In genomic region chr4:130139214-130139492, GRCm38 (mm10) we compare ENCODE assay signal across 8 mouse cellular contexts. TPM values are rescaled to one million over a fixed set of nuclear protein-coding genes. Genes with fewer than 3 reads are reported as not detected.
DNase-seq lines count a peak whose midpoint lies in the region; ATAC-seq and TF ChIP-seq lines count a peak whose summit lies in the region.

Gene Hcrtr1, minus strand, starts transcription at chr4:130139359.

- H3K4me1 ChIP-seq in testis, adult 2 months (ENCODE audit: control insufficient read depth, insufficient read depth, low read length) = peaks cover 3% of the 10 kb centered on the region; the same call in 1 of the 2 replicates
- peaks cover 7% of the 10 kb centered on the region for H3K4me1 ChIP-seq in limb, embryonic 14.5 days (ENCODE audit: control insufficient read depth, insufficient read depth, low read length)
- 0 out of 2 replicates have a peak, but pooled peaks cover 4% of the 10 kb centered on the region for H3K4me1 ChIP-seq in stomach, postnatal 0 days (replicated peaks; ENCODE audit: control insufficient read depth, insufficient read depth)

- H3K9ac ChIP-seq in limb, embryonic 14.5 days (ENCODE audit: low read depth, low read length, severe bottlenecking) = peak within 1 kb of the TSS; percentile 40; the same call in 1 of the 2 replicates
- peak within 1 kb of the TSS; percentile 41 for H3K9ac ChIP-seq in stomach, postnatal 0 days (ENCODE audit: low read length)

- H3K4me3 ChIP-seq in testis, adult 2 months (ENCODE audit: control insufficient read depth, low read depth, low read length) = peak within 1 kb of the TSS; percentile 32
- H3K4me3 ChIP-seq in limb, embryonic 14.5 days (replicated peaks; ENCODE audit: low read length) = peak within 1 kb of the TSS; percentile 37
- H3K4me3 ChIP-seq in stomach, postnatal 0 days (ENCODE audit: low read depth, low read length) = peak within 1 kb of the TSS; percentile 32

- under 1% methylated on average over 15 of the region's 15 CpGs for WGBS in limb, embryonic 14.5 days
- 2% methylated on average over 14 of the region's 15 CpGs for WGBS in stomach, postnatal 0 days

- H3K27me3 ChIP-seq in testis, adult 2 months (ENCODE audit: control insufficient read depth, insufficient read depth, low read length) = no peaks in the 10 kb centered on the region
- peaks cover 42% of the 10 kb centered on the region for H3K27me3 ChIP-seq in limb, embryonic 14.5 days (ENCODE audit: control insufficient read depth, insufficient read depth, low read length)
- H3K27me3 ChIP-seq in stomach, postnatal 0 days (ENCODE audit: control insufficient read depth, insufficient read depth, low read length) = peaks cover 9% of the 10 kb centered on the region; the same call in 1 of the 2 replicates

- DNase-seq in heart, adult 11 months = peak; percentile 91
- no peak for DNase-seq in heart, adult 8-10 months (ENCODE audit: low spot score)
- DNase-seq in testis, postnatal 14 days (ENCODE audit: low spot score) = no peak
- DNase-seq in limb, embryonic 14.5 days (ENCODE audit: low spot score) = no peak
- DNase-seq in stomach, postnatal 0 days (ENCODE audit: low spot score) = no peak
- DNase-seq in ovary, postnatal 10 days (ENCODE audit: low spot score) = no peak
- no peak for DNase-seq in urinary bladder, postnatal 4 days (ENCODE audit: low spot score in 2 of 2)

- ATAC-seq in limb, embryonic 14.5 days (ENCODE audit: low FRiP score, low read depth) = no peak
- ATAC-seq in stomach, postnatal 0 days (ENCODE audit: low FRiP score, low TSS enrichment) = no peak

- no peak for TF ChIP-seq POLR2A in testis, adult 2 months (IDR thresholded peaks at IDR 0.05; ENCODE audit: control insufficient read depth, low read depth, low read length)
- TF ChIP-seq POLR2A in limb, embryonic 14.5 days (IDR thresholded peaks at IDR 0.05; ENCODE audit: borderline replicate concordance, extremely low read depth, insufficient read depth, insufficient read length) = no peak

- no peaks in the 10 kb centered on the region for H3K36me3 ChIP-seq in testis, adult 2 months (ENCODE audit: control insufficient read depth, insufficient read depth, low read length)
- no peaks in the 10 kb centered on the region for H3K36me3 ChIP-seq in limb, embryonic 14.5 days (ENCODE audit: control insufficient read depth, insufficient read depth, low read length)
- H3K36me3 ChIP-seq in stomach, postnatal 0 days (ENCODE audit: control insufficient read depth, insufficient read depth, low read length) = no peaks in the 10 kb centered on the region

- peak within 1 kb of the TSS; percentile 65 for H3K4me2 ChIP-seq in limb, embryonic 14.5 days (replicated peaks; ENCODE audit: low read depth, low read length, severe bottlenecking)
- peak within 1 kb of the TSS; percentile 56 for H3K4me2 ChIP-seq in stomach, postnatal 0 days (replicated peaks; ENCODE audit: low read depth)

- no peaks in the 10 kb centered on the region for H3K9me3 ChIP-seq in limb, embryonic 14.5 days (ENCODE audit: control insufficient read depth, low read length)
- H3K9me3 ChIP-seq in stomach, postnatal 0 days (ENCODE audit: control insufficient read depth, low read length) = no peaks in the 10 kb centered on the region

- no peak within 1 kb of the TSS for H3K27ac ChIP-seq in testis, adult 2 months (ENCODE audit: control insufficient read depth, insufficient read depth, low read depth, low read length)
- H3K27ac ChIP-seq in limb, embryonic 14.5 days (replicated peaks; ENCODE audit: low read depth, low read length) = no peak within 1 kb of the TSS
- H3K27ac ChIP-seq in stomach, postnatal 0 days (replicated peaks) = no peak within 1 kb of the TSS

- TF ChIP-seq EP300 in stomach, postnatal 0 days (optimal IDR thresholded peaks at IDR 0.05) = no peak

- TF ChIP-seq CTCF in testis, adult 2 months (IDR thresholded peaks at IDR 0.05; ENCODE audit: control insufficient read depth, insufficient read depth, insufficient replicate concordance, low read depth, low read length) = no peak
- TF ChIP-seq CTCF in stomach, postnatal 0 days (IDR thresholded peaks at IDR 0.05; ENCODE audit: low read depth) = no peak

RNA-seq across cellular contexts. Expression of gene Hcrtr1, which starts in this region (rescaled TPM):
- not detected for total RNA-seq in heart, adult 8-10 months (2022)
- 0.07 and 0.28 TPM in 2 replicates for polyA plus RNA-seq in testis, adult 2 months (2012; rRNA removed)
- polyA plus RNA-seq in limb, embryonic 14.5 days (2012; rRNA removed) = 0.10 and 0.37 TPM in 2 replicates
- polyA plus RNA-seq in limb, embryonic 14.5 days (2014; fragmentation: Nextera tagmentation; extraction: Ambion mirVana) = 0.08 TPM in 1 of 2 replicates, not detected in the other
- polyA plus RNA-seq in stomach, postnatal 0 days (2015; fragmentation: Nextera tagmentation; extraction: Ambion mirVana) = 0.39 and 0.73 TPM in 2 replicates
